Mouse (Mus musculus): ENCODE measurements at regions not wholly inside any gene's neighbourhood (a gene's known extent, or its start where the extent isn't known, plus 50 kb on each side); places are given as distances from the start of the nearest gene placed in this dataset.

DNA sequence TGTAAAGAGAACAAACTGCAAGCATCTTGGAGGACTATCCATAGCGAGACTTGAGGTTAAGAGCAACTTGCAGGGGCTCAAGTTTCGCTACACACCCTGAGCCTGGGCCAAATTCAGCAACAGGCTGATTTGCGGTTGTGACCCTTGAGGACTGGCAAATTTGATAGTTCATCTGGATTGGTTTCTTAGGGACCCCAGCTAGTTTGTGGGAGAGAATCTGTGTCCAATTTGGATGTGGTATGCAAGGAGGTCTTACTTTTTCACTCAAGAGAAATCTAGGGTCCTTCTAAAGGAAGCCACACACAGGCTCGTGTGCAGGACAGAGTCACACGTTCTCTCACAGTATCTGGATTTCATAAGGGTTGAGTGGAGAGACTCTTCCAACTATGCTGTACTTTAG is 505.6 kb downstream of the Ccdc171 start:
- ATAC-seq (replicated peaks; ENCODE audit: poor library complexity) = no peak

DNA sequence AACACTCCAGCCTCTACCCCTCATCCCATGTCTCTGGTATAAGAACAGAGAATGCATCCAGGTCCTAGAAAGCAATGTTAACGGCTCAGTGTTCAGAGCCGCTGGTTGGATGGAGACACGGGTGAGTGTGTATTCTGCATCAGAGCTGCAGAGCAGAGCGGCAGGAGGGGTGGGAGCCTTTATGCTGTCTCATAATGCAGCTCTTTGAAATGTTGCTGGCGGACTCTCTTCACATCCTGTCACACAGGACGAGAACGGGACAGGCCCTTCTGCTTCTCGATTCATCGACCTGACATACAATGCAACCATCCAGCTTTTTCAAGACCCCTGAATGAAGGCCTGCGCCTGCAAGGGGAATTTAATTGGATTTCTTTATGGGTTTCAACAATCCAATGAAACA is 507.2 kb downstream of the Ccdc171 start:
- no peak for ATAC-seq (replicated peaks; ENCODE audit: poor library complexity)

DNA sequence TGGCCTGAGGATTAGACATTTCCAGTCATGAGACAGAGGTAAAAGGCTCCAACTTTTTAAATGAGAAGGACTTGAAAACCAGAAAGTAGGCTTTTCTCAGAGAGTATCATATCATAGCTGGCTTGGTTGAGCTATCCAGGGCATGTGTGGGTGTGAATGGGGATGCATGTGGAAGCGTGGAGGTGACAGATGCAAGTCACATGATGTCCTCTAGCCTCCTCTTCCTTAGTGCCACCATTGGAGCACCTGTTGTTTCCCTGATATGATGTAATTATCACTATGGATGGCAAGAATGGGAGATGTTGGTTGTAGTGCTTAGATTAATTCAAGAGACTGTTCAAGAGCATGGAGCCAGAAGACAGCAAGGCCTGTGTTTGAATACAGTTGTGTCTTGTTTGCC is 510.0 kb downstream of the Ccdc171 start:
- no peak for ATAC-seq (replicated peaks; ENCODE audit: poor library complexity)

DNA sequence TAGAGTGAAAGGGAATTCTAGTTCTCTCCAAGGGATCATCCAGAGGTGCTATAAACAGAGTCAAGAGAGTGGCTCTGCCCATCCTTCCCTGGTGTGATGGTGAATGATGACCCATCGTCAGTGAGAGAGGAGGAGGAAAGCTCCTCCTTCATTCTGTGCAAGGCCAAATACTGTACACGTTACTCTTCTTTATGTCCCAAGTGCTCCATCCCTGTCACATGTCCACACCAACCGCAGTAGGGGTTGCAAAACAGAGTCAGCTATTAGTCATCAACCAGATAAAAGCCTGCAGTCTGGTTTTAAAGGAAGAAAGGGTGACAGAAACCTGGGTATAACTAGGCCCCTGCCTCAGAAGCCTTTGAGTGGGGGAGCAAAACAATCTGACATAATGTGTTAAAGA is 512.2 kb downstream of the Ccdc171 start:
- ATAC-seq (replicated peaks; ENCODE audit: poor library complexity) = peak; percentile 95

DNA sequence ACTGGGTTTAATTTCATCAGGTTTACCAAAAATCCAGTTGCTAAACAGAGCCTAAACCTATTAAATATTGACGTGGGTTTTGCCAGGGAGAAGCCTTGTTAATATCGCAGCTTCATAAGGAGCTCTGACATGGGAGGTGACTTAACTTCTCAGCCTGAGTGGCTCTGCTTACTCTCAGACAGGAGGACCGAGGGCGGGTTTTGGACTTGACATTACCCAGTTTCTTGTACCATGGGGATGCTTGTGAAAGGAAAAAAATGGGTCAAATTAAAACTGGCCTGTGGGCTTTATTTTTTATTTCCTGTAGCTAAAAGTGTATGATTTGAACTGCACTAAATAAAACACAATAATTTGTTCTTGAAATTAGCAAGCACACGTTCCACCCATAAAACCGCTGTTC is 524.9 kb downstream of the Ccdc171 start:
- no peak for ATAC-seq (replicated peaks; ENCODE audit: poor library complexity)

DNA sequence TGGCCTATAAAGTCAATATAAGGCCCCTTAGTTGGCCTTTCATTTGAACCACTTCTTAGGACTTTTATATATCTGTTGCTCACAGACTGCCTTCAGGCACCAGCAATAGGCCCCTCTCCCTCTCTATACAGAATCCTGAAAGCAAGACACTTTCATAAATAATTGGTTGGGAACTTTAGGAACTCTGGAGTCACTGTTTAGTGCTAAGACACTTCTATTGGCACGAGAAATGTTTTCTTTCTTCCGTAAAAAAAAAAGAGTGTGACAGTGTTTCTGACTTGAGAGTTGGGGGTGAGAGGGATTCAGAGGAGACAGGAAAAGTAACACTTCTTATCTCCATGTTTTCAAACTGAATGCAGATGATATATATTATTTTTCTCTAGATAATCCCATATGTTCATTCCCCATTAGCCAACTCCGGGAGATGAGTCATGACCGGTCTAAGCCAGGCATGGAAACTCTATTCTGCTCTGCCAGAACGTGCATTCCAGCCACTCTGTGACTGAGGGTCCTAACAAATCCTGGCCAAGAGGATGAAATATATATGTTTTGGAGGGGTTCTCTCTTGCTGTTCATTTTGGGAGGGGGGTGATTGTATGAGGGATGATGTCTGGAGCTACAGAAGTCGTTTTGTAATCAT is 531.6 kb downstream of the Ccdc171 start:
- ATAC-seq (replicated peaks; ENCODE audit: poor library complexity) = no peak

DNA sequence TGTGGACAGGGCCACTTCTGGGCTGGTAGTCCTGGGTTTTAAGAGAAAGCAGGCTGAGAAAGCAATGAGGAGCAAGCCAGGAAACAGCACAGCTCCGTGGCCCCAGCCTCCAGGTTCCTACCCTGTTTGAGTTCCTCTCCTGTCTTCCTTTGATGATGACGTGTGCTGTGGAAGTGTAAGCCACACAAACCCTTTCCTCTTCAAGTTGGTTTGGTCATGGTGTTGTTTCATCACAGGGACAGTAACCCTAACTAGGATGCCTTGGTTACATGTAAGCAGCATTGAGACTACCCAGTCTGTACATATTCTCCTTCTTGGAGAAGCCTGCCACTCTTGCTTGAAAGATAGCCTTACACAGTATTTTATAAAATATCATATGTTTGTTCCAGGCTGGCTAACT is 534.8 kb downstream of the Ccdc171 start:
- ATAC-seq (replicated peaks; ENCODE audit: poor library complexity) = peak; percentile 79

DNA sequence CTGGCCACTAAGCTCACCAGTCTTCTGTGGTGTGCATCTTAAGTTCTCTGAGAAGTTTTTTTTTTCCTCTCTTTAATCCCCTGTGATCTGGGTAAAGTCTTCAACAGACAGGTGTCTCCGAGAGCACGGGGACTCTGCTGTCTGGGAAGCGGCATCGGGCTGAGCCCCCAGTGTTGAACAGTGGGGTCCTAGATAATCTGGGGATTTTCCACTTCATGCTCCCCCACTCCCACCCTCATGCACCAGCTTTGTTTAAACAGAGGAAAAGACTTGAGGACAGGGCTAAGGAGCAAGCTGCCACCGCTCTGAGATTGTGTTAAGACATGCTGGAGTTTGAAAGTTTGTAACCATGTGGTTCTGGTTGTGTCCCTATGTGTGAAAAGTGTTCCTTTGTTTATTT is 538.4 kb downstream of the Ccdc171 start:
- ATAC-seq (replicated peaks; ENCODE audit: poor library complexity) = no peak

DNA sequence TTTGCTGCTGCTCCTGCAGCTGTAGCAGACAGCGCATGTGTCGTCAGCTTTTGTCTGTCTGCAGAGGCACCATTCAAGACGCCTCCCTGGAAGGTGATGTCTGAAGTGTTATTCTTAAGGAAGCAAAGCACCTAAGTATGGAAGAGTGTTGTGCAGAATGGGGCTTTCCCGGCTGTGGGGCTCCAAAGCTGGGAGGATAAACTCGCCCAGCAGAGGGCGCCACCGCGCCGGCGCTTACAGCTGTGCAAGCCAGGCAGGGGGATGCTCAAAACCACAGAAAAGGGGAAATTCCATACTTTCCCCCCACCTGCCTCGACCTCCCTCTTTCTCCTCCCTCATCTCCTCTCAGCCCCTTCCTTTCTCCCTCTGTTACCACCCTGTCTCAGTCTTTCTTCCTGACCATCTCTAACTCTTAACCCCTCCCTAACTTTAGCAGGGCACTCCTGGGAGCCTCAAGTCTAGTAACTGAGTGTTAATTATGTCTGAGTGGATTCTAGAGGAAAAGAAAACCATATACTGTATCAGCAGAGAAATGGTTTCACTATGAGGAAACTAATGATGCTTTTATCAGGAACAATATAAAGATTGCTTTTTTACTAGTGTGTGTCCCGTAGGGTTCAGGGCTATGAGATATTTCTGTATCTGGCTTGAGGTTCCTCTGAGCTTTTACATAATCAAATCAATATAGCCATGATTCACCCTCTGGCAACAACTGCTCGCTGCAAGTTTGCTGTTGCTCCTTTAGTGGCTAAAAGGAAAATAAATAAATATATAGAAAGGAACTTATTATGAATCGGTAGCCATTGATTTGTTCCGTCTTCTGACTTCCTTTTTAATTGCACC is 539.5 kb downstream of the Ccdc171 start:
- ATAC-seq (replicated peaks; ENCODE audit: poor library complexity) = peak; percentile 71

DNA sequence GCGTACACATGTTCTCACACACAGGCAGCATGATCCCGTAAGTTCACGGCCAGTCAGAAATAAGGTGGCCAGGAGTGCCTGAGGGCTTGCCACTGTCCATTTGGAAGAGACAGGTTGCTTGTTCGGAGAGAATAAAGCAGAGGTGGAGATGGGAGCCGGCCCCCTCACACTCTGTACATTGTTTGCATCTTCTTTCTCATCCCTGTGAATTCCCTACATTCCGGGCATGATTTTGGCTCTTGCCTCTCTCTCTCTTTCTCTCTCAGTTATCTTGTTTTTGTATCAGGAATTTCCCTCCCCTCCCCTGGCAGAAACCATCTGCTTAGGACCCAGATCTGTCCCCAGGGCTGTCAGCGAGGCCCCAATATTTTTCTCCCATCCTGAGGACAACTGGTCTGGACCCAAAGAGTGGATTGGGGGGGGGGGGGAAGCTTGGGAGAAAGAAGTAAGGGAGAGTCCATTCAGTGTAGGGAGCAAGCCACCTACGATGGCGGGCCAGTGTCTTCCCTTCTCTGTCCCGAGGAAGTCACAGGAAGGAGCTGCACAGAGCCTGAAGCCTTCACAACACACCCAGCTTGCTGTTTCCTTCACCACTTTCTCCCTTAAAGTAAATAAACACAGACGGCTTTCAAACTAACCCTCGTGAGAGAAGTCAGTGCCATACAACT is 540.2 kb downstream of the Ccdc171 start:
- no peak for ATAC-seq (replicated peaks; ENCODE audit: poor library complexity)

DNA sequence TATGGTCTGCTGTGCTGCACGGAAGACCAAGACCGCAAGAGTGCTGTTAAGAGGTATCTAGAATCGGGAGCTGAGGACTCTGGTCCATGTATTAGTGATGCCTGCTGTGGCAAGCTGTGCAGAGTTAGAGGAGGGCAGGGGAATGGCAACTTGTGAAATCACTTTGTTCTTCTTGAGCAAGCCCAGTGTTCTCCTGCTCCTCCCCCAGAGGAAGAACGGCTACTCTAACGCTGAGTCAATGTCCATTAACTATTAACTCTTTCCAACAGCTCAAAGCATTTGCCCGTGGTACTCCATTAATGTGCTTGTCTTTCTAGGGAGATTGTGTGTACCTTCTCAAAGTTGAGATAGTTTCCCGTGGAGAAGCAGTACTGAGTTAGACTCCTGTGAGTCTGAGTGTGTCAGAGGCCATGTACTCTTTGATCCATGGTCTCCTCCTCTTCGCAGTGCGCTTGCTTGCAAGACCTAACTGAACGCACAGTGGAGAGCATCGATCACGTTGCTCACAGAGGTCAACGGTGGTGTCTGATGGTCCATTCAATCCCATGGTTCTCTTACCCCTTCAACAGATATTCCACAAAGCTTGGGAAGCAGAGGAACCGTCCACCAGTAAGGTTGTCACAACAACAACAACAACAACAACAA is 542.7 kb downstream of the Ccdc171 start:
- peak; percentile 80 for ATAC-seq (replicated peaks; ENCODE audit: poor library complexity)

DNA sequence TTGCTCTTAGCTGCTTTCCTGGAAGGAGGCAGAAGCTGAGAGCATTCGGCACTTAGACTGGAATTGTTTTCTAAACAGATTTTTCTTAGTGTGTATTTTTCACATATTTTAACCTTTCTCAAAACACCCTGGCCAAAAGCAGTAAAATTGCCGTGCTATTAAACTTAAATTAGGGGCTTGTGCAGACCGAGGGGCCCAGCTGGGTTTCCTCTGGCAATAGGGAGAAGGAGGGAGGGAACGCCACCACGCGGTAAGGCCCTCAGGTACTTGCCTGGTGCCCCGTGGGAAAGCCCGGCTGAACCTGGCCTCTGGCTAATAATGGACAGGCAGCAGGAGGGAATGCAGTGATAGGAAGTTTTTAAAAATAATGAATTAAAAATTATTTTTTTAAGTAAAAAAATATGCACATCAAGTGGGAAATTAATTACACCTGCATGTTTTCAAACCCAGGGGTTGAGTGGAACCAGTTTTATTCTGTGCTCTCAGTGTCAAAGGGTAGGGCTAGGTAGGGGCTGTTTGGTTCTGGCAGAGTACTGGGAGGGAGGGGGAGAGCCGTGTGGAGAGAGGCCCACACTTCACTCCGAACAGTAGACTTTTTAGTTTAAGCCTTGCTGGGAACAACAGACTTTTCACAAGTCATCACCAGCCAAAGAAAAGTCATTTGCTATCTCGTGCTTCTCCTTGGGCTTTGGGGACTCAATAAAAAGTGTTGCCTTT is 543.8 kb downstream of the Ccdc171 start:
- ATAC-seq (replicated peaks; ENCODE audit: poor library complexity) = no peak

DNA sequence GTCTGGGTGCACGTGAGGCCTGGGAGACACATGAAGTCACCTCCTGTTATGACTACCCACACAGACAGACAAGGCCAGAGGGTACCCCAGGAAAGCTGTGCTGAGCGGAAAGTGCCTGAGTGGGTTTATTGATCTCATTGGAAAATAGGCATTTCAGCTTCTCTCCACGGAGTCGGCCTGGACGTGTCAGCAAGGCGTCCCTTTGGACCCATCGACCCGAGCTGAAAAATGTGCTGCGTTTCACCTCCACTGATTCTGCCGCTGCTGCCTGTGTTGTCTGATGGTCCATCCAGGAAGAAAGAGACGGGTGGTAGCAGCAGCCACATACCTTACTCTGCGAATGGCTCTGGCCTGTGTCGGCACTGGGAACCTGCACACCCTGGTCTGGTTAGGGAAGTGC is 544.3 kb downstream of the Ccdc171 start:
- no peak for ATAC-seq (replicated peaks; ENCODE audit: poor library complexity)

DNA sequence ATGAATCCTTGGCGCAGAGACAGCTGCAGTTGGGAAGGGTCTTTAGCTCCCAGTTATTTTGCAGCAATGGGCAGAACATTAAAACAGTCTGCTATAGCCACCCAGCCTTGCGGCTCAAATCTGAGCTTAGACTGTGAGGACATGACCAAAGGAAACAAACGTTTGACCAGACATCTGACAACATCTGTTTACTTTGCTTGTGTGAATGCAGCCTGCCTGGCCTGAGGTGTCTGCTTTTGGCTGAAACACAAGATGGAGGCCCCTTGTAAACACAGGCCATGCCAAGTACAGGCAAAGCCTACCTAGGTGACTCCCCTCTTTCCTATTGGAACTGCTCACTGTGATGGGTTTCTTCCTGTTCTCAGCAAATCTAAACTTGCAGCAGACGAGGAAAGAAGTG is 544.7 kb downstream of the Ccdc171 start:
- ATAC-seq (replicated peaks; ENCODE audit: poor library complexity) = no peak

DNA sequence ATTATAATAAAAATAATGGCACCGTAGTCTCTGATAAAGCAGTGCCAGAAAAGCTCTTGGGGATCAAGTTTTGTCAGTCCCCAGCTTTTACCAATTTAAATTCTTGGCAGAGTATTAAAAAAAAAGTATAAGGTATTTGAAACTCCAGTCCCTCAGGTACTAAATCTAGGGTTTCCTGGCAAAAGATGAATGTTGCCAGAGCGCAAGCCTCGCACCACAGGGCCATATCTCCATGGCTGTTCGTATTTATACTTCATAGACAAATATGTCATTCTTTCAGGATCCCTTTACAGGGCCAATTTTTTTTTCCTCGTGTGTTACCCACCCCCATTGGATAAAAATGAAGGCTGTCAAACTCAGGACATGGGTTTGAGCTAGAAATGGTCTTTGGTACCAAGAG is 546.8 kb downstream of the Ccdc171 start:
- no peak for ATAC-seq (replicated peaks; ENCODE audit: poor library complexity)

DNA sequence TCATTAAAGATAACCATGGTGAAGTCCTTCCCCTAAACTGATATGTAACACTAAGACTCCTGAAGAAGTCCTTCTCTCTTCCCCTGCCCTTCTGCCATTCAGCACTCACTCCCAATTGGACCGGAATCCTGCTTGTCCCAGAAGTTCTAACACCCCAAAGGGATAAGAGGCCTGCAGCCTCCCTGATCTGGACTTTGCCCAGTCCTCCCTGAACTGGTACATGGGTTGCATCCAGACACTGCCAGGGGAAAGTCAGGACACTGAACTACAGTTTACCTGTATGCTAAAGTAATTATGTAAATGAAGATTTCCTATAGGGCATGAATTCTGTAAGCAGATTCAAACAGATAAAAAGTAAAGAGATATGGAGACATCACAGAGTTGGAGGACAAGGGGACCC is 551.2 kb downstream of the Ccdc171 start:
- no peak for ATAC-seq (replicated peaks; ENCODE audit: poor library complexity)

DNA sequence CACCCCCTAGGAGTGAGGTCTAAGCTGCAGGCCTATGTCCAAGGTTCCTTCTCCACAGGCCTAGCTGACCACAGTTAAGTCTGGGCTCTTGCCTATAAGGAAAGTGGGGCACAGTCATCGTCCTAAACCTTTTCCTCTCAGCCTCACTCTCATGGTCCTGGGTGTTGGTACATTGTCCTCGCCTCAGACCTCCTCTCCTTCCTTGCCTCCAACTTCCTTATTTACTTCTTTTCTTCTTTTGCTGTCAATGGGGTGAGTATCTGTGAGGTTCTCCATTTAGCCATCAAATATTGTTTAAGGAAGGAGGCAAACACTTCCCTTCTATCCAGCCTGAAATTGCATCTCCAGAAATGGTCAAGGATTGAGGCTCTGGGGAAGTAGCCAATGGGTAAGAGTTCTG is 554.2 kb downstream of the Ccdc171 start:
- ATAC-seq (replicated peaks; ENCODE audit: poor library complexity) = peak; percentile 51

DNA sequence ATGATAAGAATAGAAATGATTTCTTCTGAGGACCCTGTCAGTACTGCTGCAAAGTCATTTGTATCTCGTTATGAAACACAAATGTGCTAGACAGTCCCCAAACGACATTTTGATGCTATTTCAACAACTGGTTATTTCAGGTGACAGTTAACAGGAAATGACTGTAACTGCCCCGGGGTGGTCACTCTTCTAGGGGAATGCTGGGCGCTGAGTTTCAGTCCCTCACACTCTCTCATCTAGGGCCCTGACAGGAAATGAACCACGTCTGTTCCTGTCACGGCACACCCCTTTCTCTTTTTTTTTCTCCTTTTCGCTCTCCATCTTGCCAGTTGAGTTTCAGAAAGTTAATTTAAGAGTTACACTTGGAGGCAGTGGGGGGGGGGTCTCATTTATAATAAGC is 556.2 kb downstream of the Ccdc171 start:
- peak; percentile 57 for ATAC-seq (replicated peaks; ENCODE audit: poor library complexity)

DNA sequence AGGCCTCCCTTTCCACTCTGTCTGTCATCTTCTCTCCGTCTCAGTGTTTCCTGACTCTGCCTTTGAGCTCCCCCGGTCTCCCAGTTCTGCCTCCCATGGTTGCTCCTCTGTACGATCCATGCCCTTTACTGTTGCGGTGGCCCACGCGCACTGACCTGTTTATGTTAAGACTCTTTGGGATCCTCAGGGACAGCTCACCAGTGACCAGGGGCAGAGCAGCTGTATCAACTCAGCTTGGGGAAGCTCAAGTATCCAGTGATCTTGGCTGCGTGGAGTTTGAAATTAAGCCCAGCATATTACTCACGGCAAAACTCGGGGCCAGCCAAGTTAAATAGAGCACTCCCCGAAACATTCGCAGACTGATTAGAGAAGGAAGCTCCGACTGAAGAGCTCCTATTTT is 562.8 kb downstream of the Ccdc171 start:
- no peak for ATAC-seq (replicated peaks; ENCODE audit: poor library complexity)

DNA sequence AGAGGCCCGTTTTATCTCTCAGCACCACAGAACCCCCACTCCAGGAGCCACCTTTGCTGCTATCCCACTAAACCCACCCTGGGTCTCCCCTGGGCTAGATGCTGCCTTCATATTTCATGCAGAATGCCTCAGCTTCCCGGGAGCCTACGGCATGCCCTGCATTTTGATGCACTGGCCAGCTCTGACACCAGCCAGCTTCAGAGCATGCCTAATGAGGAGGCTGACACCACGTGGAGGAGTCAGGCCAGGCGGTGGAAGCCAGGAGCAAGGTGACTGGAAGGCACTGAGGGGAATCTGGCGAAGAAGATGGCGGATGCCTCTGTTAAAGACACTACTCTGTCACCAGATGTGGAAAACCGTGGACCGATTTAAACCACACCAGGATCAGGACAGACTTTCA is 567.2 kb downstream of the Ccdc171 start:
- no peak for ATAC-seq (replicated peaks; ENCODE audit: poor library complexity)

DNA sequence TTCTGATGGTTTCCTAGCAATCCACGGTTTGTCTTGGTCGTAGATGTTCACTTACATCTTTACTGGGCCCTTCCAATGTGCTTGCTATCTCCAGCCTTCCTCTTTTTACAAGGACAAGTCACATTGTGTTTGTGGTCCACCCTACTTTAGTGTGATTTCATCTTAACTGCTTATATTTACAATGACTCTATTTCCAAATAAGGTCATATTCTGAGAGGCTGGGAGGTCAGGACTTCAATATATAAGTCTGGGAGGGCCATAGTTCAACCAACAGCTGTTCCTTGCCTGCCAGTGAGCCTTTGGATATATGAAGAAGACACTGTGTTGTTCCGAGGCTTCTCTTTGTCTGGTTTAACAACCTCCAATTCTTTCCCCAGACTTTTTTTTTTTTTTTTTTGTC is 569.9 kb downstream of the Ccdc171 start:
- ATAC-seq (replicated peaks; ENCODE audit: poor library complexity) = no peak

All from megakaryocyte progenitor cell, adult 5-6 weeks (primary cell).